Mouse (Mus musculus): ENCODE data around the gene Hsp90ab1. TPM values are rescaled to one million over a fixed set of nuclear protein-coding genes. Genes with fewer than 3 reads are reported as not detected.

Hsp90ab1 gene
- total RNA-seq, 2 experiments from 2014 or later, result 1,454 to 1,586 TPM

DNA sequence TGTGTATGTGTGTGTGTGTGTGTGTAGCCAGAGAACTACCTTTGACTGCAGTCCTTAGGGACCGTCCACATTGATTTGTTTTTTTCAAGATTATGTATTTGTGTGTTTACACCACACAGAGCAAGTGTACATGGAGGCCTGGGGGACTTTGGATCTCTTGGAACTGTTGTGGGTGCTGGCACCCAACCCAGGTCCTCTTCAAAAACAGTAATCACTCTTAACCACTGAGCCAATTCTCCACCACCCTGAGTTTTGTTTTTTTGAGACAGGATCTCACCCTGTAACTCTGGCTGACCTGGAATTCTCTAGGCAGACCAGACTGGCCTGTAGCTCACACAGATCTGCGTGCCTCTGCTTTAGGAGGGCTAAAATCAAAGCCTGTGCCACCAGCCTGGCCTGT is 25.3 kb upstream of the Hsp90ab1 start:
- no peak for DNase-seq (ENCODE audit: low spot score in 2 of 2)
- intact Hi-C loops (cut with DNase I), result no loop called here

DNA sequence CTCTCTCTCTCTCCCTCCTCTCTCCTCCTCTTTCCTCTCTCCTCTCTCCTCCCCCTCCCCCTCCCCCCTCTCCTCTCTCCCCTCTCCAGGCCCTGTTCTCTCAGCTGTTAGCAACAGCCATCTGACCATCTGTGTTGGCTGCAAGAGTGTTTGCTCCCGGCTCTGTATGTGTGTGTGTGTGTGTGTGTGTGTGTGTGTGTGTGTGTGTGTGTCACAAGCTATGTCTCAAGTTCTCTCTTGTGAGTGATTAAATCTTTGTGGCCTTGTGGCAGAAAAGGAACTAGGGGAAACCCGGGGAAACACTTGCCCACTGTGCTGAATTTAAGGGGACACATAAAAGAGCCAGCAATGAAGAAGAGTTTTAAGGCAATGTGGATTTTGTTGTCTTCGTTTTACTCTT is 24.7 kb upstream of the Hsp90ab1 start:
- intact Hi-C loops (cut with DNase I), result no loop called here
- no peak for DNase-seq (ENCODE audit: low spot score in 2 of 2)

DNA sequence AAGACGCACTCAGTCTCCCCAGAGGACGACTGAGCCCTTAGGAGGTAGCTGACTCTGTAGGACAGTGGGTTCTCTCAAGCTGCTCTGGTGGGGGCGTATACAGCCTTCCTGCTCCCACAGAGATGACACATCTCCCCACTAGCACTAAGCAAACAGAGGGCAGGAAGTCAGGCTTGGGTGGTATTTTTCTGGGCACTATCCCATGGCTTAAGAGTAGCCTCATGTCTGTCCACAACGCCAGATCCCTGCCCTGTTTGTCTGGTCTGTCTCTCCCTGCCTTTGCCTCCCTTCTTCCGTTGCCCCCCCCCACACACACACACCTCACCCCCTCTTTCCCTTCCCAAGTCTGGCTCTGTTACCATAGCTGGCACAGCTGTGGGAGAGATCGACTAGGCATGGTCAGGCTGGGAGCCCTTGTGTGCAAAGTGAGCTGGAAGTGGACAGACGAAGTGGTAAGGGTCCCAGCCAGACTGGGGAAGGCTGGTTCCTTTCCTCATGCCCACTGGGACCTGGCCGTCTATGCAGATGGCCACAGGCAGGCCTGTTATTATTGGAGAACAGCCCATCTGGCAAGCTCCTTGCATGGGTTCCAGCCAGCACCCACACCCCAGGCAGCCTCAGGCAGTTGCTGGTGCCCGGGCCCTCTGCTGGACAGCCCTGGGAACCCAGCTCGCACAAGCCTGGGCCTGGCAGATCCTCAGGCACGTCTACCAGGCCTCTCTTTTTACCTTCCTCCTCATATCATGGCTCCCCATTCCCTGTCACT is 23.7 kb upstream of the Hsp90ab1 start:
- DNase-seq (ENCODE audit: low spot score in 2 of 2), result peak; percentile 67 to 84
- intact Hi-C loops (cut with DNase I), result no loop called here

DNA sequence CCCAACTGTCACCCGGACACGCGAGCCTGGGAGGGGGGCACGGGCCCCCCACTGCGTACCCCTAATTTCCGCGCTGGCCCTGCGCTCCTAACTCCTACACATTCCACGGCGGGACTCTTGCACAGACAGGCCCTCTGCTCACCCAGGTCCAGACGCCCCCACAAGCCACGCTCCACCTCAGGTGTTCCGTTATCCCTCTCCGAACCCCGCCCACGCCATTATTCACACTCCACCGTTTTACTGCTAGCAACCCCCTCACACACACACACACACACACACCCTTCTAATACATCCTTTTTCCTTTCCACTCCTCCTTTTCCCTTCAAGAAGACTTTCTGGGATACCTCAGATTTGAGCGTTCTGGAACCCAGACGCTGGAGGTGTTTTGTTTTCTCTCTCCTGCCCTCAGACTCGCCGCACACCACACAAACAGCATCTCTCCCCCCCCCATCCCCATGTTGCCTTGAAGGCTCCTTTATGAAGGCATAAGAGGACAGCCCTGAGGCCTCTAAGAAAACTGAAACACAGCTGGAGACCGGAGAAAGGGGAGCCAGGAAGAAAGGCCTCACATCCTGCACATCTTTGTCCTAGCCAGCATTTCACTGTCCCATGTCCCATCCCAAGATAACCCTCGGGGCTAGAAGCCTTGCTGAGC is 22.8 kb upstream of the Hsp90ab1 start:
- DNase-seq (ENCODE audit: low spot score in 2 of 2), result peak in 1 of 2 experiments; percentile 53
- intact Hi-C loops (cut with DNase I), result no loop called here

DNA sequence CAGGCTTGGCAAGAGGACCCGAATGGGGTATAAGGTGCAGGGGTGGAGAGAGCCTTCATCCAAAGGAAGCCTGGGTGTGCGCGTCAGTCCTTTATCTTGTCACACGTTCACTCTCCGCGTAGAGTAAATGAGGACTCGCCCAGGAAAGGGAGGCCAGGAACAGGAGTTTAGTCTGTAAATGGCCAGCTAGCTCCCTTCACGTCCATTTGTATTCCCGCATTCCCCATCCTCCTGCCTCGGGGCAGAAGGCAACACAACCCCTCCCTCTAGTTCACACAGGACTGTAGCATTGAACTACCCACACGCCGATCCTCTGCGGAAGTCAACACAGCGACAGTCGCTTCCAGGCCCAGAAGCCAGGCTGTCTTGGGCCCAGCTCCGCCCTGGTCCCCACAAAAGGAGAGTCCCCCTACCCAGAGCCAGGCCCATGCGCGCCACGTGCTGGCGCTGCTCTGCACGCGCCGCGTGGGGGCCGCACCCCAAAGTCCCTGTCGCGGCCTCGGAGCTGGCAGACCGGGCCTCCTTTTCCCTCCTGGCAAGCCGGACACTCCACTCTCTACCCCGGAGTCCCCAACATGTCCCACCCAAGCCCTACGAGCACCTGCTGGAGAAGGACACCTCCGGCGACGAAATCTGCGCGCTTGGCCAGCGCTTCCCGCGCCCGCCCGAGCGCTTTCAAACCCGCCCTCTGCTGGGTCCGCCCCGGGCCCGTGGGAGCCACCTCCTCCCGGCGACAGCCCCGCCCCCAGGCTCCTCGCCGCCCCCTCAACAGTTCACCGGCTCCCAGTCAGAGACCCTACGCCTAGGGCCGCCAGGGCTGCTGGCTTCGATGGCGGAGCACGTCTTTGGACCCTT is 22.0 kb upstream of the Hsp90ab1 start:
- DNase-seq (ENCODE audit: low spot score in 2 of 2), result peak in 1 of 2 experiments; percentile 60
- intact Hi-C loops (cut with DNase I), result no loop called here

DNA sequence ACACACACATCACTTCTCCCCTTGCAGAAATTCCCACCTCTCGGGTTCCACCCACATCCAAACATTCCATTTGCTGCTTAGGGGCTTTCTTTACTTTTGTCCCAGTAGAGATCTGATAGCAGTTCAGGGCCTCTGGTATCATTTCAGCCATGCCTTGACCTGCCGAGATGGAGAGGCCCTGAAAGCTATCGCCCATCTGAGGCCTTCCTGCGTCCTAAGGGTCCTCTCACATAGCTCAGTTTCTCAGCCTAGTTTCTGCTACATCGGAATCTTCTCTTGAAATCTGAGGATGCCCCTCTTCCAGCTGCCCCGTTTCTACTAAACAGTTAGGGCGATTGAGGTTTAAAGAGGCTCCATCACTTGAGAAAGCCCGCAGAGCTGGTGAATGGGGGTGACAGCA is 21.1 kb upstream of the Hsp90ab1 start:
- intact Hi-C loops (cut with DNase I), result no loop called here
- no peak for DNase-seq (ENCODE audit: low spot score in 2 of 2)

DNA sequence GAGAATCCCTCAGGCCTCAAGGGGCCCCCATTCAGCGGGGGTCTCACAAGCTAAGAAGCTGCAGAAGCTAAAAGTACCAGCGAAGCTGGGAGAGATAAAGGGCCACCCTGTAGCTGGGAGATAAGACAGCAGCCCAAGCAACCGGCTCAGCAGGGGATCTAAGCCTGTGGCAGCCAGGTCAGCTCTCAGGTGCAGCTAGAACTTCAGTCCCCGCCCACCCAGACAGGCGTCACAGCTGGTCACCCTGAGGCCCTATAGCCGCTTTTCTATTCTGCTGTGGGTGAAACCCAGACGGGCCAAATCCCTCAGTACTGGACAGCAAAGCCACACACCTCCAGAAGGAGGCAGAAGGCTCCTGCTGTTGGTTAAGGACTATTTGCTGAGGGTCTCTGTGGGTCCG is 20.4 kb upstream of the Hsp90ab1 start:
- intact Hi-C loops (cut with DNase I), result no loop called here

DNA sequence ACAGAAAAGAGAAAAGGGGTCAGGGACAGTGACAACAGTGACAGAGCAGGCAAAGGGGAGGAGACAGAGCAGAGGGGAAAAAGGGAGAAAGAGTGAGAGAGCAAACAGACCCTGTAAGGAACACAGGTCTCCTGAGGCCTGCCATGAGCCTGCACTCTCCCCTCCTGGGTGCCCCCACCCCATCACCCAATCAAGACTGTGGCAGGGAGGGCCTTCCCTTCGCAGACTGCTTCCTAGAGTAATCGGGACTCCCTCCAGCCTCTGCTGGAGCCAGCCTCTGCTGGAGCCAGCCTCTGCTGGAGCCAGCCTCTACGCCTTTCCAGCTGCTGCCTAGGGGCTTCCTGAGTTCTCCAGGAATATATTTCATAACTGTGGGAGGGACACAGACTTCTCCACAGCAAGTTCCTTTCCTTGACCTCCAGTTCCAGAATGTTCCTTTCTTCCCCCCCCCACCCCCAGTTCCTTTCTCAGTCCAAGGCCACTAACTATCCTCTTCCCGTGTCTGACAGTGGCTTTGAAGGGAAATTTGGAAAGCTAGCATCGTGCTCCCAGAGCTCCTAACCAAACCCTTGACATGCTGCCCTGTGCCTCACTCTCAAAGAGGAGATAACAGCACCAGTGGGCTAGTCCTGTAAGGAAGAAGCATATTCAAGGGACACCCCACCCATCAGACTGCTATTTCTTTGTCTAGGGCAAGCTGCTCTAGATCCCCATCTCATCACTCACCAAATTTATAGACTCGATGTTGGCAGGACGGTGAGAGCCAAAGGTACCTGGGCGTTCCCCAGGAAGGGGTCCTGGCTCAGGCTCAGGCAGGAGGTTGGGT is 19.7 kb upstream of the Hsp90ab1 start:
- no peak for DNase-seq (ENCODE audit: low spot score in 2 of 2)
- intact Hi-C loops (cut with DNase I), result no loop called here

More for the DNA sequence above, 20.4 kb upstream of the Hsp90ab1 start:
- DNase-seq (ENCODE audit: low spot score in 2 of 2), result no peak

DNA sequence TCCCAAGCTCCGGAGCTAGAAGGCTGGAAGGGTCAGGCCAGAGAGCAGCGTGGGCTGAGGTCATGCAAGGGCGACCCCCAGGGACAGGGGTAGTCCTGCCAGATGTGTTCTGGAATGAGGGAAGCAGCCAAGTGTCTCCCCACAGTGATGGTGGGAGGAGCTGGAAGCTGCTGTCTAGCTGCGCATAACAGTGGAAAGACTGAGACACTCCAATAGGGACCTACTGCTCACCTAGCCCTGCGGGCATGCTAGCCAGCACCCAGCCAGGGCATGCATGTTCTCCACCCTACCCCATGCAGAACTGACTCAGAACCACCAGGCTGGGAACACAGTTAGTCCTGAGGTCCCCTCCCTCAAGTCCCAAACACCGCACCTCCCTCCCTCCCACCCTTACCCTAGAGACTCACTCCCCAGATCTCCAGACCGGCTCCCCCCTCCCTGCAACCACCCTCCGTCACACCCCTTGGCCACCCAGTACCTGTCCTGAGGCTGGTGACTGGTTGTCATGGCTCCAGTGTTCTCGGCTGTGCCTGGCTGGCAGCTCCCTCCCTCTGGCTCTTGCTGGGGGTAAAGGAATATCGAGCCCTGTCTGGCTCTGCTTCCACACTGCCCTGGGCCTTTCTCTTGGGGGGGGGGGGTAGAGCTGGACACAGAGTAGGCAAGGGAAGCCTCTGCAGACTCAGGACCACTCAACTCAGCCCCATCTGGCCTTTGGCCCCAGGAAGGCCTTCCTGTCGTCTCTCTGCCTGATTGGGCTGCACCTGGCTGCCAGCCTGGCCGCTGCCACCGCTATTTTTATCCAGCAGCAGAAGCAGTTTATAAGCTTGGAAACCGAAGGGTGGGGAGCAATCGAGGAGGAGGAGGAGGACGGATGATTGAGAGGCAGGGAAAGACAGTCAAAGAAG is 18.9 kb upstream of the Hsp90ab1 start:
- intact Hi-C loops (cut with DNase I), result no loop called here
- no peak for DNase-seq (ENCODE audit: low spot score in 2 of 2)

DNA sequence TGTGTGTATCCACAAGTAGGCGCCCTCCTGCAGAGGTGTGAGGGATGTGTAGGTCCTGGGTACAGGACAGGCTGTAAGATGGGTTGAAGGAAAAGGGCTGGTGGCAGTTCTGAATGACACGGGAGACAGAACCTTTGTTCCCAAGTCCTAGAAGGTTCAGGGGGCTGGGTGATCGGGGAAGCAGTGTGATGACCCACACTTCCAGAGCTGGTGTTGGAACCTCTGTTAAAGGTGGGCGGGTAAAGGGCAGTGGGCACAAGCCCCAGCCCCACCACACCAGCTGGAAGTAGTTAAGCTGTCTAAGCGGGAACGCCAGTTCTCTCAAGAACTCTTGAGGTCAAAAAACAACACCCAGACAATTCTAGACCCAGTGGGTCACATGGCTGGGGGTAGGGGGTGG is 17.3 kb upstream of the Hsp90ab1 start:
- DNase-seq (ENCODE audit: low spot score in 2 of 2), result no peak
- intact Hi-C loops (cut with DNase I), result no loop called here

DNA sequence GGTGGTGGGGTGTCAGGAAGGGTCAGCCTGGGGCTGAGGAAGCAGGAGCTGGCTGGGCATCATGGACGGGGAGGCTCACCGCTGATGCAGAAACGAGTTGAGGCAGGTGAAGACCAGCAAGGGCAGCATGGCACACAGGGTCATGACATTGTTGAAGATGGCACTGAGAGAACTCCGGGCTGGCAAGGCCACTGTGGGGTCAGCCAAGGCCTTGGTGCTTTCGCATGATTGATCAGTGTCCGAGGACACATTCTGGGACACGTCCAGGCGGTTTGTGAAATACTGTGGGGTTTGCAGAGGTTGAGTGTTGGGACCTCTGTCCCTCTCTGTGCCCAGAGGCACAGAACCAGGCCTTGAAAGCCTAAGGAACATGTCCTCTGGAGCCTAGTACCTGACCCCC is 16.8 kb upstream of the Hsp90ab1 start:
- intact Hi-C loops (cut with DNase I), result no loop called here
- DNase-seq (ENCODE audit: low spot score in 2 of 2), result no peak

DNA sequence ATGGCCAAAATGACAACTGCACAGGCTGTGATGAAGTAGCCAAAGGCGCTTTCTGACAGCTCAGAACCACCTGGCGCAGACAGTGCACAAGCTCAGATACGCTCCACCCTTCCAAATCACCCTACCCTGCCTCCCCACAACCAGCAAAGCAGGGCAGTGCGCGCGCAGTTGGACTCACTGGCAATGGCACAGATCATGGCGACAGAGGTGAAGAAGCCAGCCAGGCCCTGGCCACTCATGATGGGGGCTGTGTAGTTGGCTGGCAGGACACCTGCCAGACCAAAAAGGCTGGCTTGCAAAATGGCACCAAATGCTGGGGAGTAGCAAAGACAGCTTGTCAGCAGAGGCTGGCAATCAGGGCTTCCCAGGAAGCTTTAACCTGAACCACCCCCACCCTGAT is 16.2 kb upstream of the Hsp90ab1 start:
- no peak for DNase-seq (ENCODE audit: low spot score in 2 of 2)

DNA sequence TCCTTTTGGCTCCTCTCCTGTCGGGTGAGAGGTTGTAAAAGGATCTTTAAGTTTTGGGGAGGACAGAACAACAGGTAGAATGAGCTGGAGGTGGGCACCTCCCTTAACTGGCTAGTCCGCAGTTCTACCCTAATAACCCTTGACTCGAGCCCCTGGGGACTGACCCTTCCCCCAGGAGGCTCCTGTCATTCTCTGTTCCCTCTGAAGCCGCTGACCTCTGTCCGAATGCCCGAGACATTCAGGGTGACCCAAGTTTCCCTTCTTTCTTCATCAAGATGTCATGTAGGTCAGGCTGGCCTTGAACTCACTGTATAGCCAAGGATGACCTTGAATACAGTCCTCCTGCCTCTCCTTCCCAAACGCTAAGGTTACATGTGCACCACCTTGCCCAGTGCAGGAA is 15.3 kb upstream of the Hsp90ab1 start:
- intact Hi-C loops (cut with DNase I), result no loop called here

More for the DNA sequence above, 16.2 kb upstream of the Hsp90ab1 start:
- intact Hi-C loops (cut with DNase I), result no loop called here

DNA sequence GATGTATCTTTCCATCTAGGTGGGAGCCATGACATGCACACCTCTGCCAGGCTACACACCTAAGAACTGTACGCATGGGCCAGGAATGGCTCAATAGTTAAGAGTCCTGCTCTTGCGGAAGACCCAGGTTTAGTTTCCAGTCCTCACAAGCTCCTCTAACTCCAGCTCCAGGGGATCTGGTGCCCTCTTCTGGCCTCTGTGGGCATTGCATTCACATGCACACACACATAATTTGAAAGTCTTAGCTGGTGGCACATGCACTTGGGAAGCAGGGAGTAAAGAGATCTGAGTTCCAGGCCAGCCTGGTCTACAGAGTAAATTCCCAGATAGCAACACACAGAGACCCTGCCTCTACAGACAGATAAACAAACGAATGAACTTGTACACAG is 13.4 kb upstream of the Hsp90ab1 start:
- DNase-seq (ENCODE audit: low spot score in 2 of 2), result no peak
- intact Hi-C loops (cut with DNase I), result no loop called here

More for the DNA sequence above, 15.3 kb upstream of the Hsp90ab1 start:
- DNase-seq (ENCODE audit: low spot score in 2 of 2), result no peak

DNA sequence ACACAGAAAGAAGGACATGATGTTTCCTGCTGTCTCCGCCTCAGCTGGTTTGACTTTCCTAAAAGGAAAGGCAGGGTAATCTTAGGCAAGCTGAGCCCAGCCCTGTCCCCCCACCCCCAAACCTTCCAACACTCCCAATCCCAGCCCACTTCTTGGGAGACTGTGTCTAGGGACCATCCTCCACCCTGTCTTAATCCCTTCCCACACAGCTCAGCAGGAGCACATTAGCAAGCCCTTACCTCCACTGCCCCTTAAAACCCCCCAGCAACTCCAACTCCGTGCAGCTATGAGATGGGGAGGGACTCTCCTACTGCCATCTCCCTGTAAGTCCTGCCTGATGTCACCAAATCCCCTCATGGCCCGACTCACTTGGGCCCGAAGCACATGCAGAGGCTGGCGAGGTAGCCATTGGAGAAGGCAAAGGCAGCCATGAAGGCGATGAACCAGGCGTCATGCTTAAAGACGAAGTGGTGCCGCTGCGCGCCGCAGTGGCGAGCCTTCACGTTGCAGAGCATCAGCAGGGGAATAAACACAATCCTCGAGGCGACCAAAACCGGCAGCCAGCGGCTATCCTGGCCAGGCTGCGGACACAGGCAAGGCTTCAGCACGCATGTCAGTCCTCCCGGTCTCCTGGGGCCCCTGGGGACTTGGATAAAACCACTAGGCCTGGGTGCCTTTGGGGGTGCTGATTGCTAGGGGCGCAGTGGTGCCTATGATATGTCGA is 12.8 kb upstream of the Hsp90ab1 start:
- intact Hi-C loops (cut with DNase I), result loop anchor here (2.0 kb wide), 1 partner anchor 41 kb away; no protein-coding TSS in a partner anchor
- DNase-seq (ENCODE audit: low spot score in 2 of 2), result no peak

DNA sequence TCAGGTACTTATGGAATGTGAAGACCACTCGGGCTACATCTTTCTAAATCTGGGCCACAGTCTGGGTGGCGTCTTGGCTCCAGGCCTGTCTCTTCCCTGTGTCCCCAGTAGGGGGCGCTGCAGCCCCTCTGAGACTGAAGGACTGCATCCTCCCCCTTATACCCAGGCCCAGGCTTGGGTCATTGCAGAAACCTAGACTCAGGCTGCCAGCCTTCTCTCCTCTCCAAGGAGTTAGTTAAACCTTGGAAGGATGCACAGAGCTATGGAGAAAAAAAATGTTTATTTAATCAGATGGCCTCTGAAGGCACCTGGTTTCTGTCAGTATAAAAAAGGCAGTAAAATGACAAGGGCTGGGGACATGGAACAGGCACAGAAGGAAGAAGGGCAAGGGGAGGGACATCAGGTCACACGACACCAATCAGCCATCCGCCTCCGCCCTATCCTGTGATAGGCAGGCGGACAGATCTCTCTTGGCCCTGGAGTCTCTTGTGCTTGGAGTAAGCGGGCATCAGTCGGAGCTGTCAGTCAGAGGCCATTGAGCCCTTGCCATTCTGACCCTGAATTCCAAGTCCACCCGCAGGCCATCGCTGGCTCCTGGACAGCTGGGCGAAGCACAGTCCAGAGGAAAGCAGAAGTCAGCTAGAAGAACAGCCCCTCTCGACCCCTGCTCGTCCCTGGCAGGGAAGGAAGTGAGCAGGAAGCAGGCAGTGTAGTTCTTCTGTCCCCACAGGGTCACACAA is 12.0 kb upstream of the Hsp90ab1 start:
- peak; percentile 79 to 92 for DNase-seq (ENCODE audit: low spot score in 2 of 2)
- intact Hi-C loops (cut with DNase I), result loop anchor here (2.0 to 5.0 kb wide), 2 partner anchors 42 to 132 kb away; no protein-coding TSS in a partner anchor

All from left cerebral cortex, postnatal 14 days (tissue).